Mouse (Mus musculus): ENCODE measurements around the gene Ndel1. TPM values are rescaled to one million over a fixed set of nuclear protein-coding genes. Genes with fewer than 3 reads are reported as not detected.
A peak's percentile ranks its signal among the peaks of the same experiment; 100 is the strongest.

Ndel1 gene
- total and polyA plus RNA-seq, 3 experiments, result 45.5 to 63.7 (median 60.4) TPM

DNA sequence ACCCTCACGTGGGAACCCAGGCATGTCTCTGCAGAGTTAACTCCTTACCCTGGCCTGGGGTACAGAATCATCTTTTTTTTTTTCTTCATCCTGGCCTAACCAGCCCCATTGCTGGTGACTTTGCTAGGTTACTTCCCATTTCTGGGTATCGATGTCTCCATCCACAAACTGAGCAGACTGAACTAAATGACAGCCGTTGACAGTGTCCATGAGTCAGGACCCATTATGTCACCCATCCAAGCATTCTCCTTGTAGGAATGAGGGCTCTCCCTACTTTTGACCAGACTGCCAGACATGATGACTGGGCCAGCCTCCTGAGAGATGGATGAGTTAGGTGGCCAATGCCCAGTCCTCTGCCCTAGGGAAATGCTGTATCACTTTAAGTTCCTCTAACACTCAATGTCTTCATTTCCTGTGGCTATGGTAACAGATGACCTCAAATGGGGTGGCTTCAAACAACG, 8.0 kb downstream of the Ndel1 start:
- intact Hi-C loops (cut with DNase I), result loop anchor here (1.0 kb wide), 1 partner anchor 9 kb away; no protein-coding TSS in a partner anchor
- WGBS, result 48% methylated on average over 4 of the region's 4 CpGs
- DNase-seq, result peak; percentile 41

DNA sequence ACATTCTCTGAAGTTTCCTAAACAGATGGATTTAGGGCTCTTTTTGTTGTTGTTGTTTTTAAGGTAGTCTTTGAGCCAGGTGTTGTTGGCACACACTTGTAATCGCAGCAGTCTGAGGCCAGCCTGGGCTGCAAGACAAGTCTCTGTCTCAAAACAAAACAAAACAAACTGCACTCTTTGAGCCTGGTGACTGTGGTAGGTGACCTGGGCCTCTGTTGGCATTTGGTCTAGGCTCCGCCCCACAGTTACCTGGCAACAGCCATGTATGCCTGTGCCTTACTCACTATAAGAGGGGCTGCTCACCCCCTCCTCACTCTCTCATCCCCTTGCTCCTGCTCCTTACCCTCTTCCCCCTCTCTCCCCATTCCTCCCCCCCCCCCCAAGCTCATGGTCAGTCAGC, 9.4 kb downstream of the Ndel1 start:
- Histone ChIP-seq H3K79me2 (replicated peaks; ENCODE audit: control insufficient read depth, insufficient read depth, low read length) (no peaks in the 10 kb centered on the region), H3K9ac (ENCODE audit: low read depth, low read length) (no peak overlapping the region), H3K4me1 (ENCODE audit: control insufficient read depth, insufficient read depth, low read length) (peaks cover 14% of the 10 kb centered on the region), H3K36me3 (ENCODE audit: control insufficient read depth, insufficient read depth, low read length) (peaks cover 8% of the 10 kb centered on the region), H3K27ac (no peak overlapping the region), H3K4me3 (no peak overlapping the region), H3K27me3 (ENCODE audit: control insufficient read depth, insufficient read depth, low read length) (no peaks in the 10 kb centered on the region)
- intact Hi-C loops (cut with DNase I), result no loop called here
- no peak for DNase-seq
- no peak for TF ChIP-seq POLR2A (IDR thresholded peaks at IDR 0.05; ENCODE audit: insufficient read depth, low read depth, low read length)
- TF ChIP-seq CTCF (IDR thresholded peaks at IDR 0.05), result no peak
- no peak for TF ChIP-seq EP300 (IDR thresholded peaks at IDR 0.05; ENCODE audit: insufficient read depth, low read depth, low read length)
- 86% methylated on average over 2 of the region's 2 CpGs for WGBS

More for the DNA sequence above, 8.0 kb downstream of the Ndel1 start:
- Histone ChIP-seq H3K79me2 (replicated peaks; ENCODE audit: control insufficient read depth, insufficient read depth, low read length) (no peaks in the 10 kb centered on the region), H3K27me3 (ENCODE audit: control insufficient read depth, insufficient read depth, low read length) (no peaks in the 10 kb centered on the region), H3K27ac (peak overlapping the region; percentile 82), H3K36me3 (ENCODE audit: control insufficient read depth, insufficient read depth, low read length) (peaks cover 8% of the 10 kb centered on the region), H3K4me1 (ENCODE audit: control insufficient read depth, insufficient read depth, low read length) (peaks cover 14% of the 10 kb centered on the region), H3K9ac (ENCODE audit: low read depth, low read length) (no peak overlapping the region), H3K4me3 (no peak overlapping the region)
- TF ChIP-seq POLR2A (IDR thresholded peaks at IDR 0.05; ENCODE audit: insufficient read depth, low read depth, low read length) (no peak), CTCF (IDR thresholded peaks at IDR 0.05) (no peak), EP300 (IDR thresholded peaks at IDR 0.05; ENCODE audit: insufficient read depth, low read depth, low read length) (no peak)

GRCm38 (mm10) chr11:68859943-68860593, 11.6 kb downstream of the Ndel1 start:
- Histone ChIP-seq H3K36me3 (ENCODE audit: control insufficient read depth, insufficient read depth, low read length) (peaks cover 5% of the 10 kb centered on the region), H3K27ac (no peak overlapping the region), H3K27me3 (ENCODE audit: control insufficient read depth, insufficient read depth, low read length) (no peaks in the 10 kb centered on the region), H3K79me2 (replicated peaks; ENCODE audit: control insufficient read depth, insufficient read depth, low read length) (no peaks in the 10 kb centered on the region), H3K9ac (ENCODE audit: low read depth, low read length) (no peak overlapping the region), H3K4me1 (ENCODE audit: control insufficient read depth, insufficient read depth, low read length) (peaks cover 6% of the 10 kb centered on the region), H3K4me3 (no peak overlapping the region)
- no peak for DNase-seq
- 81% methylated on average over 8 of the region's 8 CpGs for WGBS
- intact Hi-C loops (cut with DNase I), result no loop called here
- TF ChIP-seq EP300 (IDR thresholded peaks at IDR 0.05; ENCODE audit: insufficient read depth, low read depth, low read length) (no peak), POLR2A (IDR thresholded peaks at IDR 0.05; ENCODE audit: insufficient read depth, low read depth, low read length) (no peak), CTCF (IDR thresholded peaks at IDR 0.05) (no peak)

- DNase-seq, result no peak
- H3K27ac ChIP-seq, result no peak overlapping the region
Observed at GRCm38 (mm10) chr11:68857329-68857728, 14.3 kb downstream of the Ndel1 start.

DNA sequence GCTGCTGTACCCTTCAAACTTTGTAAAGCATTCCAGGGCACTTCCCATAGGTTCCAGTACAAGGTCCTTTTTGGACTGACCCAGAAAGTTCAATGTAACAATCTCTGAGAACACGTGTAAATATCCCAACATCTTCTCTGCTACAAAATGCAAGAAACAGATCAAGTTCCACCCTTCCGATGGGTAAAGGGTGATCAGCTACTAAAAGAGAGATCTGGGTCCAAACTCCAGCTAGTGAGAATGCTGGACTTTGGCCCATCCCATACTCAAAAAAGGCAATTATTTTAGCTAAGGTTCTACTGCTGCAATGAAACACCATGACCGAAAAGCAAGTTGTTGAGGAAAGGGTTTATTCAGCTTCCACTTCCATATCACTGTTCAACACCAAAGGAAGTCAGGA, 17.0 kb downstream of the Ndel1 start:
- H3K9ac ChIP-seq (ENCODE audit: low read depth, low read length), result no peak overlapping the region
- intact Hi-C loops (cut with DNase I), result loop anchor here (1.0 kb wide), 1 partner anchor 10 kb away; no protein-coding TSS in a partner anchor
- H3K4me3 ChIP-seq, result no peak overlapping the region
- no peaks in the 10 kb centered on the region for H3K27me3 ChIP-seq (ENCODE audit: control insufficient read depth, insufficient read depth, low read length)
- TF ChIP-seq CTCF (IDR thresholded peaks at IDR 0.05) (no peak), POLR2A (IDR thresholded peaks at IDR 0.05; ENCODE audit: insufficient read depth, low read depth, low read length) (no peak), EP300 (IDR thresholded peaks at IDR 0.05; ENCODE audit: insufficient read depth, low read depth, low read length) (no peak)
- peaks cover 13% of the 10 kb centered on the region for H3K4me1 ChIP-seq (ENCODE audit: control insufficient read depth, insufficient read depth, low read length)
- DNase-seq, result no peak
- peak overlapping the region; percentile 96 for H3K27ac ChIP-seq
- peaks cover 19% of the 10 kb centered on the region for H3K36me3 ChIP-seq (ENCODE audit: control insufficient read depth, insufficient read depth, low read length)
- WGBS, result 61% methylated on average over 3 of the region's 3 CpGs
- peaks cover 1% of the 10 kb centered on the region; the same call in 1 of the 2 replicates for H3K79me2 ChIP-seq (replicated peaks; ENCODE audit: control insufficient read depth, insufficient read depth, low read length)

More at GRCm38 (mm10) chr11:68857329-68857728, 14.3 kb downstream of the Ndel1 start:
- Histone ChIP-seq H3K4me1 (ENCODE audit: control insufficient read depth, insufficient read depth, low read length) (peaks cover 6% of the 10 kb centered on the region), H3K79me2 (replicated peaks; ENCODE audit: control insufficient read depth, insufficient read depth, low read length) (no peaks in the 10 kb centered on the region), H3K27me3 (ENCODE audit: control insufficient read depth, insufficient read depth, low read length) (no peaks in the 10 kb centered on the region), H3K36me3 (ENCODE audit: control insufficient read depth, insufficient read depth, low read length) (0 out of 2 replicates have a peak, but pooled peaks cover 2% of the 10 kb centered on the region), H3K4me3 (no peak overlapping the region), H3K9ac (ENCODE audit: low read depth, low read length) (no peak overlapping the region)
- intact Hi-C loops (cut with DNase I), result no loop called here
- WGBS, result 94% methylated on average over 3 of the region's 3 CpGs
- TF ChIP-seq EP300 (IDR thresholded peaks at IDR 0.05; ENCODE audit: insufficient read depth, low read depth, low read length) (no peak), POLR2A (IDR thresholded peaks at IDR 0.05; ENCODE audit: insufficient read depth, low read depth, low read length) (no peak), CTCF (IDR thresholded peaks at IDR 0.05) (no peak)

Measured in heart, adult 2 months (tissue).